Mouse (Mus musculus) testis, postnatal 10 days (tissue): ENCODE results near the gene Polr2l.
A peak's percentile ranks its signal among the peaks of the same experiment; 100 is the strongest.

Experiments
- DNase-seq: peaks from one replicate; pipeline ENCODE4 v3.0.0; 2021; ENCODE audit warnings: low spot score

Polr2l gene

DNA sequence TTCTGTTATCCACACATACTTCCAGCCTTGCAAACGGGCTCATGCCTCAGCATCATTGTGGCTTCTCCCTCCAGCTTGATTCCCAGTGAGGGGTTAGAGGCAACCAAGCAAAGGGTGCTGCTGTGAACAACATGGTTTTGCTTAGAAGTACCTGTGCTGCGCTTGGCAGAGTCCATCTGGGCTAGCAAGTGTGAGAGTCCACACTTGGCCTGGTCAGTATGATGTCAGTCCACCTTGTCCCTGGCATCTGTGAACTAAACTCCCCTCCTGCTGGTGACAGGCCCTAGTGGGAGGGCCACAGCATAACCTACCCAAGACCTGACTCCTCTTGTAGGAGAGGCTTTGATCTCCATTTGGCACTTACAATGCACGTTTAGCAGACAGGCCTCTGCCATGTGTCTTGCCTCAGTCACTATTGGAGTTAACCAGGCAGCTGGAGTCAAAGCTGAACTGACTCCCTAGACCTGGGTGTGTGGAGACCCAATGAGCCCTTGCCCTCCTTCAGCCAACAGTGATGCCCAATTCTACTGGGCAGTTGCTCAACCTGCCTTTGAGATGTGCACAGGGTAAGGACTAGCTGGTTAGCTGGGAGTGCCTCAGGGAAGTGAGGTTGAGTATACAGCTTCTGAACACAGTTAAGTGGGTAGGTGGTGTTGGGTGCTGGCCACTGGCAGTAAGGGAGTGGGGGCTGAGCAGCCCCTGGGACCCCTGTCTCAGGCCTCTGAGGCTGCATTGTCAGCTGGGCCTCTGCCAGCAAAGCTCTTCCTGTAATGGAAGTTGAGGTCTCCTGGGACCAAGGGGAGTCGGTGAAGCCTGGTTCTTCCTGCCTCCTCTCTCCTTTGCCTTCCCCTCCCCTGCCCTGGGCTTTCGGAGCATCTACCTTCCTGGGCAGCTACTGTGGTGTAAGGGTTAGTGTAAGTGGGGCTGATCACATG is 9.5 kb upstream of the Polr2l start:
- DNase-seq: no peak

DNA sequence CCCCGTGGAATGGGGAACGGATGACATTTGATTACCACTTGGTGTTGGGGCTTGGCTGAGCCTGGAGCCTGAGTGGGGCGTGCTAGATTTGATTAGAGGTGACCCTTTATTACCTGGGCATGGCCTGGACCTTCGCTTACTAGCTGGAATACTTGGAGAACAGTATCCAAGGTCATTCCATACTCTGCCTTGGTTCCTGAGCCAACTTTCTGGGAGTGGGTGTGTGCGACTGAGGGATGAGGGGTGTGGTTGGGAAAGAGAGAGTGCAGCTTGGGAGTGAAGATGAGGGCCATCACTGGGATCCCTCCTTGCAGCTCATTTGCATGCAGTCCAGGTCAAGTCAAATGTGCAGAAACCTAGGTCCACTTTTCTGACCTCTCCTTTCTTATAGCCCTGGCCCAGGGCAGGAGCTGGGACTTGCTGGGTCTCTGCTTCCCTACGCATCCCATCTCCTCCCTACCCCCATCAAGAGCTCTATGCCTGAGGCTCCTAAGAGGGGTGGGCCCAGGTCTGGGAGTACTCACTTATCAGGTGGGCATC is 8.3 kb upstream of the Polr2l start:
- no peak for DNase-seq

DNA sequence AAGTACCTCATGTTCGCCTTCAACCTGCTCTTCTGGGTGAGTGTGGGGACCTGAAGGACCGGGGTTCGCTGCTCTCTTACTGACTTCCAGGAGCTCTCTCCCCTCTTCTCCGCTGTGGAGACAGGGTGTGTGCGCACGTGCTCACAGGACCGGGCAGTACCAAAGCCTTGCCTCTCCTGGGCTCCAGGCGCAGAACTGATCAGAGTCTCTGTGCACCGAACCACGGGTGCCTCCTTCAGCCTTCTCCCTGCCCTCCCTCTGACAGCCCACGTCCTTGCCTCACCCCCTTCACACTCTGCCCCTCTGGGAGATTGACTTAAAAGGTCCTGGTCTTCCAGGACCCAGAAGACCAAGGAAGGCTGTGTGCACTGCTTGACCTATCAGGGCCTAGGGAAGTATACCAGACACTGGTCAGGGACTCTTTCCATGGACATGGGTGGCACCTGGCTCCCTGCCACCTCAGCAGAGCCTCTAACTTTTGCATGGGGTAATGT is 7.6 kb upstream of the Polr2l start:
- DNase-seq: no peak

DNA sequence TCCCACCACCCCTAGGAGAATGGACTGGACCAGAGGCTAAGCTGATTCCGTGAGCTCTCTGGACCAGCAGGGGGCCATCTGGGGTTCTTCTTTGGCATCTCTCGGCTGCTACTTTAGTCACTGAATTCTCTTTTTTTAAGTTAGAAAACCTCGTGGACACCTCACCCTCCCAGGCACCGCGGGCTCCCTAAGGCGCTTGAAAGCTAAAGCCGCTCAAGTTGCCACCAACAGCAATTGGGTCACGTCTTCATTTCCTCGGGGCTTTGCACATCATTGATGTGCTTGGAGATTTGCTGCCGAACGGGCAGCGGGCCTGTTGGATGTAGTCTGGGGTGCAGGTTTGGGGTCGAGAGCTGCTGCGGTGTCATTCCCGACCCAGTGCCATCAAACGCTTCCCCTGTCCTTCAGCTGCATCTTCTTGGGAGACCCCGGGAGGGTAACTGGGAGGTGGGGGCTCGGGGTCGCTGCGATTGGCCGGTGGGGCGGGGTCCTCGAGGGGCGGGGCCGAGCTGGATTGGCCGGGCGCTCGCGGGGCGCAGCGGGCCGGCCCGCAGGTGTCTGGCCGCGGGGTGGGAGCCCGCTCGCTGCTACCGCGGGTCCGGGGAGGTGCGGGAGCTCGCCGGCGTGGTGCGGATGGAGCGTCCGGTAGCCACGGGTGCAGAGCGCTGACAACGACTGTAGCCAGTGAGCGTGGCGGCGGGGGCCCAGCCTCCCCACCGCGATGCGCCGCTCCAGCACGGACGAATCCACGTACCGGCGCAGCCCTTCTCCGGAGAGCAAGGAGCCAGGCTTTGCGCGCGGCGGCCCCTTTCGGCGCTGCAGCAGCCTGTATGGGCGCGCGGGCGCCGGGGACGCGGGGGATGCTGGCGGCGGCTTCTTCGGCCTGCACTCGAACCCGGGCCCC is 6.8 kb upstream of the Polr2l start:
- DNase-seq: peak; percentile 74

DNA sequence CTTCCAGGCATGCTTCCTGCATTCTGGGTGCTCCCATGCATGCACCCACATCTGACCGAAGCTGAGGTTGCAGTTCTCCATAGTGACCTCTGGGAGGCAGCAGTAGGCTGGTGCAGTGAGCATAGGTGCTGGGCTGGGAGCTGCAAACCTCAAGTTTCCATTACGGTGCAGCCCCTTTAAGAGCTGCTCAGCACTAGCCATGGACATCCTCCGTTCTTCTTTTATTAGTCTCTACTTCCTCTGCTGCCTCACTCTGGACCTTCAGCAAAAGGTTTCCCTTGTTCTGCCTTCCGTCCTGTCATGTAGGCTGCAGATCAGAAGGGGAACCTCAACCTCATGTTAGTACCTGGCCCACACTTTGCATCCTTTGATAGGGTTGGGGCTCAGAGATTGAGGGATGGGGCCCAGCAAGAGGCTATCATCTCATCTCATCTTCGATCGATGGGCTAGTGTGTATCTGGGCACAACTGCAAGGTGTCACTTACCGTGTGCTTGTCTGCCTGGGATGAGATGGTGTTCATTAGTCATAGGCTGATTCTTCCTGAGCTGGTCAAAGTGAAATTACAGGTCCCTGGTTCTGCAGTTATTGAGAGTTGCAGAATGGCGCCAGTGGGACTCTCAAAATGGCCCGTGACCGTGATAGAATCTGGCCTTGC is 6.0 kb upstream of the Polr2l start:
- DNase-seq: peak; percentile 67

DNA sequence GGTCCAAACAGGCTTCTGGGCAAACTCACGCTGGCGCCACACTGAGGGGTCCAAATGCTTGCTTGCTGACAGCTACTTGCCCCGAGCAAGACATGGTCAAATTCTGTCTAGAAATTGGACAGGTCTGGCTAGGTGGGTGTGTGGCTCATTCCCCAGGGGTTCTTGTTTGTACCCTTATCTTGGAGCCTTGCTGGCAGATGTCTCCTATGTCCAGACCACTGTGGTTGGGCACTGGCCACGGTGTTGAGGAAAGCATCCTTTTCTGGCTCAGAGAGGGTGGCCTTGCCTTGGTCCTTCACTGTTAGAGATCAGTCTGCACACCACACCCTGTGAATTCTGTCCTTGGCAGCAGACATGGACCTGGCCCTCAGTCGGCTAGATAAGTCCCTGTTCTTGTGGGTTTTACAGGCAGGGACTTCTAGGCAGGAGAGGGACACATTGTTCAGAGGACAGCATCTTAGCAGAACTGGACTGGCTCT is 3.4 kb upstream of the Polr2l start:
- DNase-seq: no peak

DNA sequence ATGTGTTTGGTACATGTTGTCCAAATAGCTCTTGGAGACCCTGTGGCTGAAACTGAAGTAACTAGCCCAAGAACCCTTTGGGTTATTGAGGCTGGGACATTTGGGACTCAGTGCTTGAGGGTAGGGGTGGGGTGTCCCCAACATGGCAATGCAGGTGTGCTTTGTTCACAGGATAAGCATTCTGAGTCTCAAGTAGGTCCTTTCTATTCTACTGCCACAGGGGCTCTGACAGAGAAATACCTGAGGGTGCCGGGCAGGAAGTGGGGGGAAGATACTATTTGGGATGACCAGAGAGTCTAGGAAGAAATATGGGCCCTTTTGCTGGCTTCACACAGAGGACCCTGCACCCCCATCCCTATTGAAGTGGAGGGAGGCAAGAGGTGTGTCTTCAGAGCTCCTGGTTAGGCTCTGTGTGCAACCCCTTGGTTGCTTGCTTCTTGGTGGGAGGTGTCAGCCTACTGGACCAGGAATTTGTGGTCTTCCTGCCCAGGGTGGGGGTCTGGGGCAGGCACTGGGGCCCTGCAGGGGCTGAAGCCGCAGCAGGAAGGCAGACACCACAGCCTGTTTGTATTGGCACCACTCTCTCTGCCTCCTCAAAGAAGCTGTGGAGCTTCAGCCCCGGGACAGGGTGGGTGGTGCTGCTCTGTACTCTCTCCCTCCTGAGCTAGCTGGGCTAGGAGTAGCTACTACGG is 2.8 kb upstream of the Polr2l start:
- no peak for DNase-seq

DNA sequence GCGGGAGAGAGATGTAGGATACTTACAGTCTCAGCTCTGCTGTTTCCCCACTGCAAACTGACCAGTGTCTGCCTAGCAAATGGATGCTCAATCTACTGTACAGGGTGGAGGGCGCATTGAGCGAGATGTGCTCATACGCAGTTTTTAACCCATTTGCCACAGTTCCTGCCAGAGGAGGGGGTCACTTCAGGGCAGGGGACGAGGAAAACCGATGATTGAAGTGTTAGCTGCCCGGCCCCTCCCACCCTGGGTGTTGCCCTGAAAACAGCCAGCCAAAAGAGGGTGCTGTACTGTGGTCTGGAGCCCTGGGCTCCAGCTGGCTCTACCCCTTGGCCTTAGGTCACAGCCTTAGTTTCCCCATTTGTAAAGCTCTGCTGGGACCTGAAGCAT is 2.0 kb upstream of the Polr2l start:
- DNase-seq: no peak

DNA sequence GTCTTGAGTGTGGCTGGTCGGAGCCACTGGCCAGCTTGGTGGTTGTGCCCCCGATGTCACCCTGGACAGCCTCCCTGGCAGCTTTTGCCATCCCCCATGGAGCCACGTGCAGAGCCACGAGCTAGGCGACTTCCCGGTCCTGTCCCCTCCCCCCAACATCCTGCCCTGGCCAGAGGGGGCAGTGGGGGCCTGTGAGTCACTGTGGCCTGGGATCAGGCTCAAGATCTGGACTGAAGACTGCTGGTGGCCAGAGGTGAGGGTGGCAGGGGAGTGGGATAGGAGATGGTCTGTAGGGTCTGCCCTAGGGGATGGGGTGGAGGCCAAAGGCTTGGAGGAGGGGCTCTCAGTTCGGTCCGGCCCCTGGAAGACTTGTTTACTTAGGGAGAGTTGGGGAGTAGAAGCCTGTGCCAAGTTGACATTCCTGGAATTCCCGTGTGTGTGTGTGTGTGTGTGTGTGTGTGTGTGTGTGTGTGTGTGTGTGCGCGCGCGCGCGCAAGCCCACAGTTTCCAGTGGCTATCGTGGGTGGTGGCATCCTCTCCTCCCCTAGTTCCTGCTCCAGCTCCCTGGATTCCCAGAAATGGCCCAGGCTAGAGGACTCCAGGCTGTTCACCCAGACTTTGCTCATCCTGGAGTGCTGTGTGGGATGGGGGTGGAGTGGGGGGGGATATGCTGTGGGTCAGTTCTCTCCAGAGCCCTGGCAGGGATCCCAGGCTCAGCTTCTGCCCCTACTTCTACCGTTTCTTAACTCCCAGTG is 1.5 kb upstream of the Polr2l start:
- DNase-seq: peak; percentile 89

DNA sequence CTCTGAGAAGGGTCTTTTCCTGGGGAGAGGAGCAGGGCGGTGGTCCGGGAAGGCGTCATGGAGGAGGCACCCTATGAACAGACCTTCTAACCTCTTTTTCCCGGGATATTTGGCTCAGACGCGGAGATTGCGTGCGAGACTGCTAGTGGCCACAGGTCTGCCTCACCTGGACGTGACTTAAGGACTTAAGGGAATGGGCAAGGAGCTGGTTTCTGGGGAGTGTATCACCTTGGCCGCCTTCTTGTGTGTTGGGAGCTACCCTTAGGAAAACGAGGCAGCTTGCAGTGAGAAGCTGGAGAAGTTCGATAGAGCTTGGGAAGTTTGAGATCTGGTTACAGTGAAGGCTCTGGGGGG is 850 bp upstream of the Polr2l start:
- DNase-seq: no peak

DNA sequence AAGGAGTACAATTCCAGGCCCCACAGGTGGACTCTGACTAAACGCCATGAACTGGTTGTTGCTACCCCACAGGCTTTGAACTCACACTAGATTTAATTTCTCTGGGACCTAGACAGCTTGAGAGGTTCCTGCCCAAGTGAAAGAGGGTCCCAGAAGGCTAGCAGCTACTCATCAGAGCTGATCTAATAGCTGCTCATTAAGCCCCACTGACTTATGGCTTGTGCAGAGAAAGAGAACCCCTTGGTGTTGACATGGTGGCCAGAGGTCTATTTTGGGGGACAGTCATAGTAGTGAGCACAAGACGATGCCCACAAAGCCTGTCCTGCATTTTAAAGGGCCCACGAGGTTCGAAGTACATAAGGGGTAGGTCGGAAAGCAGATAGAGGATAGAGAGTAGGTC is 772 bp downstream of the Polr2l start:
- no peak for DNase-seq

DNA sequence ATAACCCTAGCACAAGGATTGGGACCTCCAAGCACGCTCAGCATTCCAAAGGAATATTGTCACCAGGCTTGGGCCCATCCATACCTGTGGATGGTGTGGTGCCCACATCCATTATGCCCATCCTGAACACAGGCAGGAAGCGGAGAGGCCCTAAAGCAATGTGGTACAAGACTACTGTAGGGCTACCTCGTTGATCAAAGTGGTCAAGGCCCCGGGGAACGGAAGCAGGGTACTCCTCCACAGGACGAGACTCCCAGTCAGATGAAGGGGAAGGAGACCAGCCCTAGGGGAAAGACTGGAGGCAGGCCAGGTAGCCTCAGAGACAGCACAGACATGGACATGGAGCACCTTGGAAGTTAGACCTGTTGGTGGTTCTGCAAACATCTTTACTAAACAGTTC is 2.2 kb downstream of the Polr2l start:
- no peak for DNase-seq

DNA sequence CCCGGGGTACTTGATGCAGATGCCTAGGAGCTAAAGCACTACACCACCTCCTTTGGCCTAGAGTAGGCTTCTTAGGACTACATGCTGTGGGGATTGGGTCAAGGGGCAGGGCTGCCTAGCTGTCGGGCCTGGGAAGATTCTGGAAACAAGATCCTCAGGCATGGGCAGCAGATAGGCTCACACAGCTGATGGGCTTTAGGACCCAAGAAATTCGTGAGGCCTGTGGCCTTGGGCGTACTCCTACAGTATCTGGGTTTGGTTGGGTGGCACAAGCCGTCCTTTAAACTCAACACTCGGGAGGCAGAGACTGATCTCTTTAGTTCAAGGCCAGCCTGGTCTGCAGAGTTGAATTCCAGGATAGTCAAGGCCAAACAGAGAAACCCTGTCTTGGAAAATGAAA is 2.7 kb downstream of the Polr2l start:
- DNase-seq: no peak

DNA sequence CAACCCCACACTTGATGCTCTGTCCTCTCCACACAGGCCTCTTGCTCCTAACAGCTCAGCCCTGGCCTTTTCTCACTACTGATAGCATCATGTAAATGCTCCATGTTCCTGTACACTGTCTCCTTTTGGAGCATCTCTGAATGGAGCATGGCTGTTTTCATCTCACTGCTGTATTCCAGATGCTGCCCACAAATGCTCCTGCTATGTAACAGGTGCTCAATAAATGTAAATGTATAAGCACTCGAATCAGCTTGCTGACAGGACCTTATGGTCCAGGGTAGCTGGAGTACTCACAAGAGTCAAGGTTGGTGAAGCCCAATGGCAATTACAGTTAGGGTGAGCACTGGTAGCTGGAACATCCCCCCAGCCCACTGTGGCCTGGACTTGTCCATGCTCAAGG is 3.7 kb downstream of the Polr2l start:
- DNase-seq: no peak

DNA sequence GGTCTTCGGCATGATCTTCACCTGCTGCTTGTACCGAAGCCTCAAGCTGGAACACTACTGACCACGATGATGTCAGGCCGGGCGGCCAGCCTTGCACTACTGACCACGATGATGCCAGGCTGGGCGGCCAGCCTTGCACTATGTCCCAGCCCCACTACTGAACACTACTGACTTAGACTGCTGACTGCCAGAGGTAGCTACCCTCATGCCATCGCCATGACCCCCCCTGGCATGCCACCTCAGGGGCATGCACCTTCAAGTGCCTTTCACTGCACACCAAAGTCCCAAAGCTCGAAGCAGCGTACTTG is 4.3 kb downstream of the Polr2l start:
- DNase-seq: no peak

DNA sequence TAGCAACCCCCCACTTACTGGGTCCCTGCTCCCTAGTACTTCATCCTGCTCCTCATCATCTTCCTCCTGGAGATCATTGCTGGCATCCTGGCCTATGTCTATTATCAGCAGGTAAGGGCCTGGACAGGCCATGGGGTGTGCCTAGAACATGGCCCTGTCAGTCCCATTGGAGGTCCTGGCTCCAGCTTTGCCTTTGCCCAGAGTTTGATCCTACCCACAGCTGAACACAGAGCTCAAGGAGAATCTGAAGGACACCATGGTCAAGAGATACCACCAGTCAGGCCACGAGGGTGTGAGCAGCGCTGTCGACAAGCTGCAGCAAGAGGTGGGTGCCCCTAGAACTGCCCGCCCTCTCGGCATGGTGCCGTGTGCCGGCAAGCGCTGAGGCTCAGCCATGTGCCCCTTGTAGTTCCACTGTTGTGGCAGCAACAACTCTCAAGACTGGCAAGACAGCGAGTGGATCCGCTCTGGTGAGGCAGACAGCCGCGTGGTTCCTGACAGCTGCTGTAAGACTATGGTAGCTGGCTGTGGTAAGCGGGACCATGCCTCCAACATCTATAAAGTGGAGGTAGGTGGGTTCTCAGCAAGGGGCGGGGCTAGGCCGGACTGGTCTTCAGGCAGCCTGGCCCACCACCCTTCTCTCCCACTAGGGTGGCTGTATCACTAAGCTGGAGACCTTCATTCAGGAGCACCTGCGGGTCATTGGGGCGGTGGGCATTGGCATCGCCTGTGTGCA is 4.9 kb downstream of the Polr2l start:
- DNase-seq: no peak

DNA sequence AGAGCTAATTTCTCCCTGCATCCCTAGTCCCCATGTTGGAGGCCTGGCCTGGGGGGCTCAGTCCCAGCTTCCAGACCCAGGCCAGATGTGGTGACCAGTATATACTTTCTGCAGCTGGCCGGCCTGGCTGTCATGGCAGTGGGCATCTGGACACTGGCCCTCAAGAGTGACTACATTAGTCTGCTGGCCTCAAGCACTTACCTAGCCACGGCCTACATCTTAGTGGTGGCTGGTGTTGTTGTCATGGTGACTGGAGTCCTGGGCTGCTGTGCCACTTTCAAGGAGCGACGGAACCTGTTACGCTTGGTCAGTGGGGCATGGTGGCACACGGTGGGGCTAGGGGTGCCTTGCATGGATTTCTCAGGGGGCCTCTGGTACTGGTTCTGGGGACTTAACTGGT is 5.6 kb downstream of the Polr2l start:
- no peak for DNase-seq

DNA sequence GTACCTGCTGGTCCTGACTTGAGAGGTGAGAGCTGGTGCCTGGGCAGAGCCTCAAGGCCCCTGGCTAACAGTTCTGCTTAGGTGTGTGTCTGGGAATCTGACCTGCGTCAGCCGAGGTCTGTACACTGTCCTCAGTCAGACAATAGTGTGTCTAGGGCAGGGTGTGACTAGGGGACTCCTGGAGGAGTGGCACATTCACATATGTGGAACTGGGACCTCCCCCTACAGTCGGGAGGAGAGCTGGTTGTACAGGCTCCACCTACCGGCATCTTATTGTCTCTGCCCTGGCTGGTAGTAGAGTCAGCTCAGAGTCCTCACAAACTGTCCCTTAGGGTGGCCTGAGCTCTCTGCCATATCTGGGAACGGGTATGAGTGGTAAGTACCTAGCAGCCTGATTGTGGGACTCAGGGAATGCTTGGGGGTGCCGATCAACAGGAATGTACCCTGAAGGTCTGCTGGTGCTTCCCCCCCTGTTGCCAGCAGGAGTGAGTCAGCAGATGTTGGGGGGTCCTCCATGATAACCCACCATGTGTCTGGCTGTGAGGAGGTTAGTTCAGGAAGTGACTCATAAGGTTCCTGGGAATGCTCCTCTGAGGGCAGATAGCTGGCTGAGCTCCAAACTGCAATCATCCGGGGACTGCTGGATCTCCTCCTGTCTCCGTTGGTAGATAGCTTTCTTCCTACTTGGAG is 6.3 kb downstream of the Polr2l start:
- DNase-seq: peak; percentile 74

DNA sequence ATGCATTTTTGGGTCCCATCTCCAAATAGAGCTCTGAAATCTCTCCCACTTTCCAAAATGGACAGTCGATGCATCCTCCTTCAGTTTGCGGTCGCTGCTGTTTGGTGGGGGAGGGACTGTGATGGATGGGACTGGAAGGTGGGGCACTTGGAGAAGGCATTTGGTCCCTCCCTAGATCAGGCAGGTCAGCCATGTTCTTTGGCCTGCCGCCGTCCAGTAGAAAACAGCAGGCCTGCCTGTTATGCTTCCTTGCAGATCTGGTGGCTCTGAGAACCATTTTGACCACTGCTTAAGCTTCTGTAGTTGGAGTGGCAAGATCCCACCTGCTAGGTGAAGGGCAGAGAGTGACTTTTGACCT is 6.8 kb downstream of the Polr2l start:
- DNase-seq: peak; percentile 66
